Mouse (Mus musculus) heart, postnatal 14 days (tissue): ENCODE data around the gene Gm9964. TPM values are rescaled to one million over a fixed set of nuclear protein-coding genes. Genes with fewer than 3 reads are reported as not detected.
A peak's percentile ranks its signal among the peaks of the same experiment; 100 is the strongest.

Experiments
- DNase-seq, 2 experiments: peaks; one replicate each; pipeline ENCODE4 v3.0.0; 2021 to 2022
- intact Hi-C: fragments of 180-260 bp; cut with DNase I; formaldehyde crosslinking; loops from one replicate; pipeline ENCODE4 v1.15.1; 2025
- long read RNA-seq, 2 experiments: library from polyadenylated mRNA; stranded (forward); transcript quantifications; one replicate each; pipeline ENCODE4 v2.0.0; 2021
- total RNA-seq, 2 experiments: library from RNA; stranded (reverse); gene quantifications; 2 replicates each; pipeline ENCODE4 v1.2.3; 2021

Gm9964 gene
- not detected for total RNA-seq
- long read RNA-seq, experiment 1 = 0 reads
- long read RNA-seq, experiment 2 = 0 reads

DNA sequence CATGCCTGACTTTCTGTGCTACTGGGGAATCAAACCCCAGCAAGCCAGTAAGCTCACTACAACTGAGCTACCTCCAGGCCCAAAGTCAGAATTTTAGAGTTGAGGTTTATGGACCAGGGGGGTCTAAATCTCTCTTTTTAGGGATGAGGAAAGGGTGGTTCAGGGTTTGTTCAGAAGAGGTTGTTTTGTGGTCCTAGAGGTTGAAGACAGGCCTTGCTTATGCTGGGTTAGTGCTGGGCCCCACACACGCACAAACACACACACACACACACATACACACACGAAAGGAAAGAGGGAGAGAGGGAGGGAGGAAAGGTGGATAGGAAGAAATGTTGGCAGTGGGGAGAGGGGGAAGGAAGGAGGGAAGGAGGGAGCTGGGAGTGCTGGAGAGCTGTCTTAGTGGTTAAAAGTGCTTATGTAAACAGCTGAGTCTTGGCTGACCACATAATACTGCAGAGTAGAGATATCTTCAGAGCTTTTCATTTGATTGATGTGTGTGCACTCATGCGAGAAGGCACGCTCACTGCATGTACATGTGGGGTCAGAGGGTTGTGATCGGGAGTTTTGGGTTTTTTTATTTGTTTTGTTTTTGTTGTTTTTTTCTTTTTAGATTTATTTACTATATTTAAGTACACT lies at the start of gene Gm9964:
Gene Gm9964 (minus strand): TSS at position 51 of the 636 bp plus-strand sequence.
- intact Hi-C loops = loop anchor here (2.0 to 5.0 kb wide), 3 partner anchors 102 to 335 kb away; no protein-coding TSS in a partner anchor

GRCm38 (mm10) chr11:79339808-79340781 lies 43.4 kb upstream of the Gm9964 start:
- intact Hi-C loops = loop anchor here (5.0 kb wide), 1 partner anchor 57 kb away; no protein-coding TSS in a partner anchor
- peak; percentile 47 to 51 for DNase-seq

More for the DNA sequence above, at the start of gene Gm9964:
- no peak for DNase-seq

DNA sequence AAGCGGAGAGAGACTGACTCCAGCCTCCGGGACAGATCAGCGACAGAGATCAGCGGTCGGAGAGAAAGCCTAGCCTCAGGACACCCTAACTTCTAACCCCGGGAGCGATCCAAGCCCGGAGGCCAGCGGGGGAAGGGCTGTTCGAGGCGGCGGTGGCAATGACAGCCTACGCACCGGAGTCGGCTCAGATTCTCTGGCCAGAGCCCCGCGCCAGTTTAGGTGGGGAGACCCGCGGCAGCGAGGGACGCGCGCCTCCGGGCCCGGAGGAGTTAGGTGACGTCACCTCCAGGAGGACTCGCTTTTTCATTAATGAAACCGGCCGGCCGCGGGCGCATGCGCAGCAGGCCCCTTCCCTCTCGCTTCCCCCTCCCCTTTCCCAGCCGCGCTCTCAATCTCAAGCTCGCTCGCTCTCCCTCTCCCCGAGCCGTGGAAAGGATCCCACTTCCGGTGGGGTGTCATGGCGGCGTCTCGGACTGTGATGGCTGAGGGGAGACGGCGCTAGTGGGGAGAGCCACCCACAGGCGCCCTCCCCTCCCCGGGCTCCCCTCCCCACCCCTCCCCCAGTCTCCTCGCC lies 42.6 kb upstream of the Gm9964 start, which contains the start of gene Nf1:
Gene Nf1 (plus strand): TSS at position 460 of the 574 bp plus-strand sequence.
- DNase-seq = peak; percentile 96
- intact Hi-C loops = loop anchor here (5.0 kb wide), 1 partner anchor 58 kb away; no protein-coding TSS in a partner anchor

DNA sequence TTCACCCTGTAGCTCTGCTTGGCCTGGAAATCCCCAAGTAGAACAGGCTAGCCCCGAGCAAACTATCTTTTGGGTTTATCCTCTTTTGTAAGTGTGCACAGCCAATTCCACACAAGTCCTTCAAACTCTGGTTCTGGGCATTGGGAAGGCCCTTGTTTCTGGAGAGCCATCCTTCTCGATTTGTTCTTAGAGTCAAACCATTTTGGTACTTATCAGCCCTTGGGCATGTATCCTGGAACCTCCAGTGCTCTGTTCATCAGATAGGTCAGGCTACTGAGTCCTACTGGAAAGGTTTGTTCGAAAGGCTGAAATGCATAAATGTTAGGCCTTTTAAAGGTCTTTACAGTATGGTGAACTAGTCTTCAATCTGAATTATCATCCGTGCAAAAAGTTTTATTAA lies 41.9 kb upstream of the Gm9964 start:
- DNase-seq = no peak
- intact Hi-C loops = loop anchor here (5.0 kb wide), 1 partner anchor 59 kb away; no protein-coding TSS in a partner anchor

DNA sequence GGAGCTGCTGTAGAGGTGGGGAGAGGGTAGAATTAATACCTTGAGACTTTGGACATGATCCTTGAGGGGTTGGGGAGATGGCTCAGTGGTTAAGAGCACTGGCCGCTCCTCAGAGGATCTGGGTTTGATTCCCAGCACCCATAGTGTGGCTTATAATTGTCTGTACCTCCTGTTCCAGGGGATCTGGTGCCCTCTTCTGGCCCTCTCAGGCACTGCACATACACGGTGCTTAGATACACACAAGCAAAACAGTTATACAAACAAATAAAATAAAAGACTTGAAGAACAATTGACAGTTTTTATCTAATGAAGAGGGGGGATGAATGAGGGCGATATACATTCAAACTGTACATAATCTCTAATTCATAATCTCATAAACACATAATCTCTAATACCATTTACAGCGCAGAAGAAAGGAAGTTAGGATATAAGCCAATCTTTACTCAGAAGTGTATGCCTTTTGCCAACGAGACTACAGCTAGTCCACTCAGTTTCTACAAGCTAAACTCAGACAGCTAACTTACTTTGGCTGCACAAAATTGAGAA lies 40.1 kb upstream of the Gm9964 start:
- intact Hi-C loops = loop anchor here (5.0 kb wide), 1 partner anchor 61 kb away; no protein-coding TSS in a partner anchor
- no peak for DNase-seq

DNA sequence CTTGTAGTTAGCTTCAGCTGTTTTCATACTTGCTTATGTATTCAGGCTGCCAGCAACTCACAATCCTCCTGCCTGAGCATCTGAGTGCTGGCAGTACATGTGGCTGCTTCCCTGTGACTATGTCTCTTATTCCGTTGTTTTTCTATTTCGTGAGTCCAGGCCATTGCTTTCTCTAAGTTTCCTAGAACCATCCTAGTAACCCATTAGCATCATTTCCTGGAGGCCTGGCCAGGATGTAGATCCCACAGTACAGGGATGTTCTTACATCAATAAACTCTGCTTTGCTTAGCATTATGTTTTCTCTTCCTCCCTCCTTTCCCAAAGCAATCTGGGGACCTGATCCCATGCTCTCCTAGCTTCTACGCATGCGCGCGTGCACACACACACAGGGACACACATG lies 38.4 kb upstream of the Gm9964 start:
- intact Hi-C loops = loop anchor here (5.0 kb wide), 1 partner anchor 62 kb away; no protein-coding TSS in a partner anchor
- DNase-seq = no peak

DNA sequence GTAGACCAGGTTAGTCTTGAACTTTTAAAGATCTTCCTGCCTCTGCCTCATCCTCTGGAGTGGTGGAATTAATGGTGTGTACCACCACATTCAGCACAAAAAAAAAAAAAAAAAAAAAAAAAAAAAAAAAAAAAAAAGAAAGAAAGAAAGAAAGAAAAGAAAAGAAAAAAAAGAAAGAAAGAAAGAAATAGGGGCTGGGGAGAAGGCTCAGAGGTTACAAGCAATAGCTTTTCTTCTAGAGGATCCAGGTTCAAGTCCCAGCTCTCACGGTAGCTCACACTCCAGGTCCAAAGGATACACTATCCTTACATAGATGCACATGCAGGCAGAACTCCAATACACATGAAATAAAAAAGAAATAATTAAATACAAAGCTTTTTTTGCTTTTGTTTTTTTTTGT lies 32.9 kb upstream of the Gm9964 start:
- DNase-seq = no peak
- intact Hi-C loops = no loop called here

DNA sequence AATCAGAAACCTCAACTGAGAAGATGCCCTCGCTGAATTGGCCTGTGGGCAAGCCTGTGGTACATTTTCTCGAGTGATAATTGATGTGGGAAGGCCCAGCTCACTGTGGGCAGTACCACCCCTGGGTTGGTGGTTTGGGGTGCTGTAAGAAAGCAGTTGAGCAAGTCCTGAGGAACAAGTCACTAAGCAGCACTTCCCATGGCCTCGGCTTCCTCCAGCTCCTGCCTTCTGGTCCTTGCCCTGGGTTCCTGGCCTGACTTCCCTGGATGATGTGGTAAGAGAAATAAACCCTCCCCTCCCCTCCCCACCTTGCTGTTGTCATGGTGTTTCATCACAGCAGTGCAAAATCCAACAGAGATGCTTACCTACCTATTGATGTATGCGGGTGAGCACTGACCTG lies 31.4 kb upstream of the Gm9964 start:
- no peak for DNase-seq
- intact Hi-C loops = no loop called here

- intact Hi-C loops = no loop called here
- no peak for DNase-seq
These were observed 30.4 kb upstream of the Gm9964 start for GRCm38 (mm10) chr11:79327106-79327505.

DNA sequence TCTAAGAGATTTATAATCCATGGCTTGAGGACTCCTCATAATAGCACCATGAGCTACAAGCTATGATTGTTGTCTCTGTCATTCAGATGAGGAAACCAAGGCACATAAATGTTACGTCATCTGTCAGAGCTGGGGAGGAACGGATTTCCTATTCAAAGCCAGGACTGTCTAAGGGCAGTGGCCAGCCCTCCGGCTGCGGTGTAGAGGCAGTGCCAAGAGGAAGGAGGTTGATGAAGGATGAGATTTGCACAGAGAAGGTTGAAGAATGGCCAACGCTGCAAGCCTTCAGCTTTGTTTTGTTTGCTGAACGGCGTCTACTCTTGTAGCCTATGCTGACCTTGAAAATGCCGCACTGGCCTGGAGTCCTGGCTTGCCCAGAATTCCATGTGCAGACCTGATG lies 29.0 kb upstream of the Gm9964 start:
- intact Hi-C loops = no loop called here

DNA sequence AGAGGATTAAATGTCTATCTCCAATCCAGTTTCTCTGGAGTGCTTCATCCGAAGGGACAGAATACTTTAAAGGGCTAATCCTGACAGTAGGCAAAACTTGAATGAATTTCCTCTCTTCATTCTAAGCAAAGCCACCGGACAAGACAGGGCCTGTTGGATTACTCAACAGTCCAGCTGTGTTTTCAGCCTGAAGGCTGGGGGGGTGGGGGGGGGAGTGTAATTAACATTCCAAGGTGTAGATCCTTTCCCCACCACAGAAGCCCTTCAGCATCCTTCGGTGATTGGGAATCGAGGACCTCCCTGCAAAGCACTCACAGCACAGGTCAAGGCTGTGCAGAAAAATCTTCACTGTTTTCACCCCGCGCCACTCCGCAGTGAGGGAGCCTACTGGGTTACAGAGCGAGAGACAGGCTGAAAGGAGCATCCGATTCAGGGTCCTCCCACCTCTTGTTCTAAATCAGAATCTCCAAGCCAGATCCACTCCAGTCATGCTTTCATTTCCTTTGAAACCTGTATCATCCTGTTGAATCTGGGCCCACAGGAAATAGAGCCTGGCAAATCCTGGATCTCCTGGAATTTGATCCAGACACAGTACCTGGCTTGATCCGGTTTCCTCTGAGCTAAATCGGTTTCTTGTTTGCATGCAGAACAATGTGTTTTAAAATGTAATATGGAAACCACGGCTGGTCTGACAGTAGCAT lies 27.4 kb upstream of the Gm9964 start:
- DNase-seq = no peak
- intact Hi-C loops = no loop called here

More for the DNA sequence above, 29.0 kb upstream of the Gm9964 start:
- DNase-seq = no peak

GRCm38 (mm10) chr11:79319807-79320206 lies 23.1 kb upstream of the Gm9964 start:
- intact Hi-C loops = no loop called here
- peak in 1 of 2 experiments; percentile 13 for DNase-seq

DNA sequence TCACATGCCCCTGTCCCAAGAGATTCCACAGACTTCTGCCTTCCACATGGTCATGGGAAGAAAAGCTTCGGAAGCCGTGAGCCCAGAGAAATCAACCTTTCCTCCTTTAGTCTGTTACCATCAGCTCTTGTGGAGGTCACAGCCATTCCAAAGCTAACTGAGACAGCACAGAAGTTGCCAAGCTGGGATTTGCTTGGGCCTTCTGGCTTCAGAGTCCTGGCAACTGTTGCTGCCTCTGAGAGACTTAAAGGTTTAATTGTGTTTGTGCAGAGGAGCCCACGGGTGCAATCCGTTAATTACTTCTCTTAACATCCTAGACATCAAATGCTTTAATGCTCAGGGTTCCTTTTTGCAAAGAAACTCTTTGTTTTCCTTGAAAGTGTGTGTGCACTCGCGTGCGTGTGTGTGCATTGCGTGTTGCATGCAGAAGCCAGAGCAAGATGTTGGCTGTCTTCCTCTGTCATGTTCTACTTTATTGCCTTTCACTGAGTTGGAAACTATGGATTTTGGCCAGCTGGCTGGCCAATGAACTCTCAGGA lies 20.2 kb upstream of the Gm9964 start:
- intact Hi-C loops = no loop called here
- DNase-seq = no peak

GRCm38 (mm10) chr11:79310467-79310866 lies 13.8 kb upstream of the Gm9964 start:
- intact Hi-C loops = no loop called here
- no peak for DNase-seq

DNA sequence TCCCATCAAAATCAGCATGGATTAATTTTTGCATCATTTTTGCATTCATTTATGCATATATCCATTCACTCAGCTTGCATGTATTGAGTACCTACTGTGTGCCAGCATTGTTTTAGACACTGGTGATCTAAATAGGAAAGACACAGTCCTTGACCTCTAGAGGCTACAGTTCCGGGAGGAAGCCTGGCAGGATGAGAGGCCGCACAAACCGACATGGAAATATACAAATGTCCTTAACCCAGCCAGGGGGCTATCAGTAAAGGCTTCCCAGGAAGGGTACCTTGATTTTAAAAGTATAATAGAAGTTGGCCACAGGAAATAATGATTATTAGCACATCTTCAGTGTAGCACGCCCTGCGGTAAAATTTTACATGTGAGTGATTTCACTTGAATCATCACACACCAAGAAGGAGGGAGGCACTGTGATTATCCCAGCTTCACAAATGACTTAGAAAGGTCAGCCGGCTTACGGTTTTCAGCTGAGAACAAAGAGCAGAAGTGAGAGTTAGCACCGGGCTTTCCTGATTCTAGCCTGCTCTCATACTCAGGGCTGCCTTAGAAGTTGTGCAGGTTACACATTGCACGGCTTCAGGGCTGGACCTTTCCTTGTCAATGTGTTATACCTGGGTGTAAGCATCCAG lies 11.0 kb upstream of the Gm9964 start:
- intact Hi-C loops = no loop called here
- DNase-seq = no peak

- peak; percentile 36 to 44 for DNase-seq
- intact Hi-C loops = no loop called here
These were observed 10.3 kb upstream of the Gm9964 start for GRCm38 (mm10) chr11:79306996-79307395.

GRCm38 (mm10) chr11:79306510-79306909 lies 9.8 kb upstream of the Gm9964 start:
- intact Hi-C loops = no loop called here
- DNase-seq = peak; percentile 33 to 47

- DNase-seq = no peak
- intact Hi-C loops = no loop called here
These were observed 9.1 kb upstream of the Gm9964 start for GRCm38 (mm10) chr11:79305697-79306340.
